Mouse (Mus musculus) embryonic facial prominence, embryonic 11.5 days (tissue): Measurements from ENCODE around the gene Ms4a8a. TPM values are rescaled to one million over a fixed set of nuclear protein-coding genes. Genes with fewer than 3 reads are reported as not detected.

Experiments used
- polyA plus RNA-seq: library from polyadenylated mRNA; unstranded; fragments of >200 nt; fragmentation: Nextera tagmentation; extraction: Ambion mirVana; gene quantifications from 2 replicates; pipeline ENCODE4 v1.2.1, GENCODE M21; 2014

Ms4a8a gene
- polyA plus RNA-seq, 1 experiment from 2014 or later: not detected

Other genes starting within 250 kb of the Ms4a8a start
- 0.24 and 0.67 TPM in 2 replicates for gene Slc15a3, start 241.4 kb downstream of the Ms4a8a start, polyA plus RNA-seq
- 51.5 and 60.8 TPM in 2 replicates for gene Tmem132a, start 211.2 kb downstream of the Ms4a8a start, polyA plus RNA-seq
- 64.9 and 67.5 TPM in 2 replicates for gene Tmem109, start 199.1 kb downstream of the Ms4a8a start, polyA plus RNA-seq
- gene Prpf19, start 185.9 kb downstream of the Ms4a8a start, polyA plus RNA-seq: 46.7 and 48.4 TPM in 2 replicates
- gene Zp1, start 160.5 kb downstream of the Ms4a8a start, polyA plus RNA-seq: not detected in 2 replicates
- gene Ptgdr2, start 143.9 kb downstream of the Ms4a8a start, polyA plus RNA-seq: not detected in 2 replicates
- 24.0 and 25.1 TPM in 2 replicates for gene Ccdc86, start 131.8 kb downstream of the Ms4a8a start, polyA plus RNA-seq
- gene Ms4a10, start 106.4 kb downstream of the Ms4a8a start, polyA plus RNA-seq: not detected in 2 replicates
- gene Ms4a15, start 87.9 kb downstream of the Ms4a8a start, polyA plus RNA-seq: not detected in 2 replicates
- not detected in 2 replicates for gene Ms4a18, start 63.1 kb downstream of the Ms4a8a start, polyA plus RNA-seq
- not detected in 2 replicates for gene 1700017D01Rik, start 49.8 kb upstream of the Ms4a8a start, polyA plus RNA-seq
- not detected in 2 replicates for gene 1700025F22Rik, start 84.2 kb upstream of the Ms4a8a start, polyA plus RNA-seq
- gene Ms4a13, start 115.6 kb upstream of the Ms4a8a start, polyA plus RNA-seq: not detected in 2 replicates
- gene Ms4a12, start 151.3 kb upstream of the Ms4a8a start, polyA plus RNA-seq: not detected in 2 replicates
- gene Ms4a1, start 185.1 kb upstream of the Ms4a8a start, polyA plus RNA-seq: not detected in 2 replicates
- gene Ms4a5, start 202.8 kb upstream of the Ms4a8a start, polyA plus RNA-seq: not detected in 2 replicates
- 0.04 TPM in 1 of 2 replicates, not detected in the other for gene Ms4a14, start 233.4 kb upstream of the Ms4a8a start, polyA plus RNA-seq